Mouse (Mus musculus): ENCODE data around the gene Cul3.

DNA sequence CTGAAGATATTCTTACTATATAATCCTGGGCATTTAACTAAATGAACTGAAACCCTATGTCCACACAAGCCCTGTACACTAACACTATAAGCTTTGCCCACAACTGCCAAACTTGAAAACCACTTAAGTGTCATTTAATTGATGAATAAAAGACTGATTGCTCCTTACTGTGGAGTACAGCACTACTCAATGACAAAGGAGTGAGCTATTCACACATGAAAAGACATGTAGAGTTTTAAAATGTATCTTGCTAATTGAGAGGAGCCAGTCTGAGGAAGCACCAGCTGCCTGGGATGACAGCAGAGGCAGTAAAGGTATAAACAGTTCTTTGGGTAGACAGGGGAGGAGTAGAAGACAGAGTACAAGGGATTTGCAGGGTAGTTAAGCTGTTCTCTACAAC lies 87.0 kb downstream of the Cul3 start:
- TF ChIP-seq CTCF (IDR thresholded peaks at IDR 0.05; ENCODE audit: low read depth, low read length) (no peak), POLR2A (IDR thresholded peaks at IDR 0.05; ENCODE audit: extremely low read depth, insufficient read depth, low read length) (no peak)

Measured in liver, adult 2 months (tissue).